Mouse (Mus musculus): ENCODE measurements around the gene Krtap5-2.
"Not testable (repeated sequence)": the region's sequence is repeated elsewhere in the genome, so short reads cannot be mapped to it uniquely, and the experiment has no call there.

Krtap5-2 gene

GRCm38 (mm10) chr7:142175905-142176304 is at the start of gene Krtap5-2:
Gene Krtap5-2 (minus strand): TSS chr7:142176005.
- not testable (repeated sequence) for DNase-seq

GRCm38 (mm10) chr7:142224518-142224917 is 48.7 kb upstream of the Krtap5-2 start:
- no peak for DNase-seq

- DNase-seq: not testable (repeated sequence)
These were observed 36.3 kb upstream of the Krtap5-2 start for GRCm38 (mm10) chr7:142212136-142212535.

GRCm38 (mm10) chr7:142211559-142211958 is 35.8 kb upstream of the Krtap5-2 start, which contains the start of gene Gm7579:
Gene Gm7579 (plus strand): TSS chr7:142211859.
- DNase-seq: no peak

- not testable (repeated sequence) for DNase-seq
These were observed 31.1 kb upstream of the Krtap5-2 start for GRCm38 (mm10) chr7:142206891-142207290.

GRCm38 (mm10) chr7:142205488-142205887 is 29.7 kb upstream of the Krtap5-2 start:
- no peak for DNase-seq

GRCm38 (mm10) chr7:142201064-142201463 is 25.3 kb upstream of the Krtap5-2 start, which contains the start of gene Krtap5-3:
Gene Krtap5-3 (plus strand): TSS chr7:142201364.
- DNase-seq: no peak

- DNase-seq: no peak
These were observed 22.9 kb upstream of the Krtap5-2 start for GRCm38 (mm10) chr7:142198748-142199147.

GRCm38 (mm10) chr7:142190289-142190688 is 14.5 kb upstream of the Krtap5-2 start, which contains the start of gene Gm10153:
Gene Gm10153 (minus strand): TSS chr7:142190389.
- no peak for DNase-seq

GRCm38 (mm10) chr7:142188156-142188555 is 12.4 kb upstream of the Krtap5-2 start:
- DNase-seq: no peak

GRCm38 (mm10) chr7:142181021-142181420 is 5.2 kb upstream of the Krtap5-2 start:
- DNase-seq: no peak

- no peak for DNase-seq
These were observed 2.9 kb upstream of the Krtap5-2 start for GRCm38 (mm10) chr7:142178685-142179084.

- DNase-seq: no peak
These were observed 6.0 kb downstream of the Krtap5-2 start for GRCm38 (mm10) chr7:142169836-142170235.

GRCm38 (mm10) chr7:142165639-142166038 is 10.2 kb downstream of the Krtap5-2 start, which contains the start of gene Gm4553:
Gene Gm4553 (minus strand): TSS chr7:142165739.
- not testable (repeated sequence) for DNase-seq

GRCm38 (mm10) chr7:142159366-142159765 is 16.4 kb downstream of the Krtap5-2 start:
- DNase-seq: no peak

- not testable (repeated sequence) for DNase-seq
These were observed 18.8 kb downstream of the Krtap5-2 start, which contains the start of gene Gm29735 for GRCm38 (mm10) chr7:142157013-142157412. Gene Gm29735 (minus strand): TSS chr7:142157113.

- no peak for DNase-seq
These were observed 20.5 kb downstream of the Krtap5-2 start for GRCm38 (mm10) chr7:142155308-142155707.

GRCm38 (mm10) chr7:142152191-142152590 is 23.6 kb downstream of the Krtap5-2 start:
- no peak for DNase-seq

- DNase-seq: no peak
These were observed 27.2 kb downstream of the Krtap5-2 start for GRCm38 (mm10) chr7:142148633-142149032.

GRCm38 (mm10) chr7:142146033-142146432 is 29.8 kb downstream of the Krtap5-2 start:
- peak; percentile 66 for DNase-seq

- no peak for DNase-seq
These were observed 30.3 kb downstream of the Krtap5-2 start for GRCm38 (mm10) chr7:142145413-142145940.

GRCm38 (mm10) chr7:142144507-142144906 is 31.3 kb downstream of the Krtap5-2 start, which contains the start of gene Gm45337:
Gene Gm45337 (minus strand): TSS chr7:142144607.
- no peak for DNase-seq

- not testable (repeated sequence) for DNase-seq
These were observed 32.2 kb downstream of the Krtap5-2 start for GRCm38 (mm10) chr7:142143506-142144010.

GRCm38 (mm10) chr7:142140696-142141095 is 35.1 kb downstream of the Krtap5-2 start:
- DNase-seq: no peak
